Mouse (Mus musculus) liver, embryonic 15.5 days (tissue): ENCODE measurements around the gene Znrf1. TPM values are rescaled to one million over a fixed set of nuclear protein-coding genes. Genes with fewer than 3 reads are reported as not detected.
A peak's percentile ranks its signal among the peaks of the same experiment; 100 is the strongest.

ENCODE experiments used
- ATAC-seq: fragments of 200-750 bp; cut with Nextera tagmentation; 2 replicates; pipeline ENCODE4 v1.8.0; 2017; ENCODE audit warnings: moderate number of reproducible peaks, mild to moderate bottlenecking, moderate library complexity; ENCODE audit not compliant: insufficient read depth
- H3K27ac ChIP-seq: fragments of 300-500 bp; sonication (generic); replicated peaks from 2 replicates; pipeline ENCODE4 v1.5.1; 2015; ENCODE audit warnings: mild to moderate bottlenecking, inconsistent platforms
- H3K27me3 ChIP-seq: fragments of 300-500 bp; sonication (generic); 2 replicates; pipeline ENCODE4 v1.6.1; 2015; ENCODE audit warnings: mild to moderate bottlenecking, inconsistent platforms
- H3K36me3 ChIP-seq: fragments of 300-500 bp; sonication (generic); replicated peaks from 2 replicates; pipeline ENCODE4 v1.6.1; 2015; ENCODE audit warnings: moderate library complexity, mild to moderate bottlenecking, inconsistent platforms
- H3K4me1 ChIP-seq: fragments of 300-500 bp; sonication (generic); replicated peaks from 2 replicates; pipeline ENCODE4 v1.6.1; 2015; ENCODE audit warnings: inconsistent platforms
- H3K4me2 ChIP-seq: fragments of 300-500 bp; sonication (generic); 2 replicates; pipeline ENCODE4 v1.6.1; 2015; ENCODE audit warnings: moderate library complexity, mild to moderate bottlenecking, inconsistent platforms
- H3K4me3 ChIP-seq: fragments of 300-500 bp; sonication (generic); replicated peaks from 2 replicates; pipeline ENCODE4 v1.5.1; 2015; ENCODE audit warnings: mild to moderate bottlenecking, inconsistent platforms
- H3K9ac ChIP-seq: fragments of 300-500 bp; sonication (generic); 2 replicates; pipeline ENCODE4 v1.6.1; 2015; ENCODE audit warnings: moderate library complexity, mild to moderate bottlenecking, inconsistent platforms
- H3K9me3 ChIP-seq: fragments of 300-500 bp; sonication (generic); replicated peaks from 2 replicates; pipeline ENCODE4 v1.6.1; 2016; ENCODE audit warnings: inconsistent platforms
- WGBS: fragments of 180-500 bp; shearing (Covaris S2); methylation state at CpG from one replicate; pipeline ENCODE4 v1.1.7; 2015; ENCODE audit warnings: mixed read lengths; ENCODE audit not compliant: insufficient replicate concordance; 5-methylcytosine and 5-hydroxymethylcytosine counted together
- polyA plus RNA-seq: library from polyadenylated mRNA; unstranded; fragments of >200 nt; fragmentation: Nextera tagmentation; extraction: Ambion mirVana; gene quantifications from 2 replicates; pipeline ENCODE4 v1.2.1, GENCODE M21; 2015

The Znrf1 gene
- polyA plus RNA-seq, 1 experiment from 2014 or later: 6.6 TPM

- WGBS: 88% methylated on average over 10 of the region's 10 CpGs
- no peak overlapping the region for H3K27ac ChIP-seq
- H3K36me3 ChIP-seq: 0 out of 2 replicates have a peak, but pooled peaks cover 5% of the 10 kb centered on the region
- H3K27me3 ChIP-seq: no peaks in the 10 kb centered on the region
- no peak overlapping the region for H3K4me3 ChIP-seq
- no peak overlapping the region for H3K4me2 ChIP-seq
- no peak for ATAC-seq
- peaks cover 15% of the 10 kb centered on the region for H3K4me1 ChIP-seq
- H3K9me3 ChIP-seq: no peaks in the 10 kb centered on the region
- no peak overlapping the region for H3K9ac ChIP-seq
Observed at GRCm38 (mm10) chr8:111622553-111622952, 86.7 kb downstream of the Znrf1 start.

- Histone ChIP-seq H3K4me2 (no peak overlapping the region), H3K27ac (no peak overlapping the region), H3K4me1 (peaks cover 15% of the 10 kb centered on the region), H3K9ac (no peak overlapping the region), H3K36me3 (0 out of 2 replicates have a peak, but pooled peaks cover 5% of the 10 kb centered on the region), H3K27me3 (no peaks in the 10 kb centered on the region), H3K4me3 (no peak overlapping the region), H3K9me3 (no peaks in the 10 kb centered on the region)
- no peak for ATAC-seq
- WGBS: 61% methylated on average over 12 of the region's 12 CpGs
Observed at GRCm38 (mm10) chr8:111624081-111624852, 88.4 kb downstream of the Znrf1 start.

GRCm38 (mm10) chr8:111624853-111625221 is 88.9 kb downstream of the Znrf1 start:
- Histone ChIP-seq H3K27me3 (no peaks in the 10 kb centered on the region), H3K36me3 (0 out of 2 replicates have a peak, but pooled peaks cover 5% of the 10 kb centered on the region), H3K4me2 (no peak overlapping the region), H3K9ac (no peak overlapping the region), H3K9me3 (no peaks in the 10 kb centered on the region), H3K27ac (no peak overlapping the region), H3K4me1 (peaks cover 16% of the 10 kb centered on the region), H3K4me3 (no peak overlapping the region)
- no peak for ATAC-seq
- 81% methylated on average over 10 of the region's 10 CpGs for WGBS

GRCm38 (mm10) chr8:111625694-111626527 is 90.0 kb downstream of the Znrf1 start:
- no peaks in the 10 kb centered on the region for H3K9me3 ChIP-seq
- H3K4me3 ChIP-seq: no peak overlapping the region
- ATAC-seq: no peak
- no peak overlapping the region for H3K4me2 ChIP-seq
- 0 out of 2 replicates have a peak, but pooled peaks cover 5% of the 10 kb centered on the region for H3K36me3 ChIP-seq
- H3K9ac ChIP-seq: no peak overlapping the region
- H3K27me3 ChIP-seq: no peaks in the 10 kb centered on the region
- H3K27ac ChIP-seq: no peak overlapping the region
- H3K4me1 ChIP-seq: peaks cover 24% of the 10 kb centered on the region
- 28% methylated on average over 6 of the region's 6 CpGs for WGBS

GRCm38 (mm10) chr8:111626528-111626820 is 90.6 kb downstream of the Znrf1 start:
- Histone ChIP-seq H3K36me3 (0 out of 2 replicates have a peak, but pooled peaks cover 5% of the 10 kb centered on the region), H3K4me3 (no peak overlapping the region), H3K4me1 (peaks cover 24% of the 10 kb centered on the region), H3K9me3 (no peaks in the 10 kb centered on the region), H3K27me3 (no peaks in the 10 kb centered on the region), H3K9ac (no peak overlapping the region), H3K4me2 (no peak overlapping the region), H3K27ac (no peak overlapping the region)
- ATAC-seq: no peak
- WGBS: 73% methylated on average over 8 of the region's 8 CpGs

GRCm38 (mm10) chr8:111626933-111627332 is 91.0 kb downstream of the Znrf1 start:
- no peak overlapping the region for H3K27ac ChIP-seq
- H3K9me3 ChIP-seq: no peaks in the 10 kb centered on the region
- no peak for ATAC-seq
- H3K4me2 ChIP-seq: no peak overlapping the region
- H3K36me3 ChIP-seq: 0 out of 2 replicates have a peak, but pooled peaks cover 5% of the 10 kb centered on the region
- H3K4me3 ChIP-seq: no peak overlapping the region
- no peaks in the 10 kb centered on the region for H3K27me3 ChIP-seq
- 71% methylated on average over 14 of the region's 14 CpGs for WGBS
- no peak overlapping the region for H3K9ac ChIP-seq
- peaks cover 24% of the 10 kb centered on the region for H3K4me1 ChIP-seq

GRCm38 (mm10) chr8:111627923-111628322 is 92.0 kb downstream of the Znrf1 start:
- no peak overlapping the region for H3K4me3 ChIP-seq
- ATAC-seq: no peak
- peaks cover 24% of the 10 kb centered on the region for H3K4me1 ChIP-seq
- no peaks in the 10 kb centered on the region for H3K36me3 ChIP-seq
- H3K4me2 ChIP-seq: no peak overlapping the region
- H3K27me3 ChIP-seq: no peaks in the 10 kb centered on the region
- WGBS: 89% methylated on average over 9 of the region's 9 CpGs
- H3K27ac ChIP-seq: no peak overlapping the region
- H3K9ac ChIP-seq: no peak overlapping the region
- no peaks in the 10 kb centered on the region for H3K9me3 ChIP-seq

- WGBS: 82% methylated on average over 12 of the region's 12 CpGs
- Histone ChIP-seq H3K27me3 (no peaks in the 10 kb centered on the region), H3K4me3 (no peak overlapping the region), H3K36me3 (no peaks in the 10 kb centered on the region), H3K9me3 (no peaks in the 10 kb centered on the region), H3K4me1 (peaks cover 24% of the 10 kb centered on the region), H3K9ac (no peak overlapping the region), H3K4me2 (no peak overlapping the region), H3K27ac (no peak overlapping the region)
- ATAC-seq: no peak
Observed at GRCm38 (mm10) chr8:111628401-111628800, 92.5 kb downstream of the Znrf1 start.

- no peaks in the 10 kb centered on the region for H3K36me3 ChIP-seq
- no peak overlapping the region for H3K9ac ChIP-seq
- no peak overlapping the region for H3K27ac ChIP-seq
- H3K9me3 ChIP-seq: no peaks in the 10 kb centered on the region
- no peaks in the 10 kb centered on the region for H3K27me3 ChIP-seq
- 65% methylated on average over 19 of the region's 19 CpGs for WGBS
- ATAC-seq: no peak
- H3K4me2 ChIP-seq: no peak overlapping the region
- no peak overlapping the region for H3K4me3 ChIP-seq
- peaks cover 20% of the 10 kb centered on the region for H3K4me1 ChIP-seq
Observed at GRCm38 (mm10) chr8:111628894-111629501, 93.1 kb downstream of the Znrf1 start.

- H3K9ac ChIP-seq: no peak within 1 kb of the TSS
- 32% methylated on average over 13 of the region's 13 CpGs for WGBS
- no peak for ATAC-seq
Observed at GRCm38 (mm10) chr8:111630105-111630521, 94.2 kb downstream of the Znrf1 start, which contains the start of gene Ldhd. Gene Ldhd, minus strand, starts transcription at chr8:111630374.

GRCm38 (mm10) chr8:111631589-111631988 is 95.7 kb downstream of the Znrf1 start:
- Histone ChIP-seq H3K4me3 (no peak overlapping the region), H3K4me1 (peaks cover 9% of the 10 kb centered on the region; the same call in 1 of the 2 replicates), H3K4me2 (no peak overlapping the region), H3K27me3 (no peaks in the 10 kb centered on the region), H3K9ac (no peak overlapping the region), H3K9me3 (no peaks in the 10 kb centered on the region), H3K27ac (no peak overlapping the region), H3K36me3 (no peaks in the 10 kb centered on the region)
- 78% methylated on average over 8 of the region's 8 CpGs for WGBS
- ATAC-seq: no peak

More at GRCm38 (mm10) chr8:111630105-111630521, 94.2 kb downstream of the Znrf1 start, which contains the start of gene Ldhd:
- Histone ChIP-seq H3K27me3 (no peaks in the 10 kb centered on the region), H3K4me1 (peaks cover 9% of the 10 kb centered on the region; the same call in 1 of the 2 replicates), H3K4me2 (peak within 1 kb of the TSS; percentile 56), H3K36me3 (no peaks in the 10 kb centered on the region), H3K27ac (no peak within 1 kb of the TSS), H3K4me3 (peak within 1 kb of the TSS; percentile 35), H3K9me3 (no peaks in the 10 kb centered on the region)
